Mouse (Mus musculus) c-Kit-positive CD71-positive TER-119-positive erythroid progenitor cells, embryonic 14.5 days (primary cell): ENCODE results near the gene Ctsw.

Source experiments
- DNase-seq: peaks from one replicate; pipeline ENCODE4 v3.0.0-alpha.2; 2013; ENCODE audit warnings: low spot score

The Ctsw gene

GRCm38 (mm10) chr19:5431911-5432464, 36.3 kb downstream of the Ctsw start:
- no peak for DNase-seq

GRCm38 (mm10) chr19:5430408-5430807, 37.9 kb downstream of the Ctsw start:
- no peak for DNase-seq

GRCm38 (mm10) chr19:5429806-5430205, 38.5 kb downstream of the Ctsw start:
- no peak for DNase-seq

- no peak for DNase-seq
These were observed 39.1 kb downstream of the Ctsw start for GRCm38 (mm10) chr19:5429219-5429618.

GRCm38 (mm10) chr19:5428083-5428482, 40.2 kb downstream of the Ctsw start:
- peak; percentile 37 for DNase-seq

GRCm38 (mm10) chr19:5426640-5427290, 41.5 kb downstream of the Ctsw start:
- DNase-seq = no peak

- no peak for DNase-seq
These were observed 42.3 kb downstream of the Ctsw start for GRCm38 (mm10) chr19:5425906-5426565.

GRCm38 (mm10) chr19:5424782-5425741, 43.2 kb downstream of the Ctsw start, which contains the start of the genes Drap1 and AI837181:
Drap1 (minus strand) TSS chr19:5424979.
AI837181 (plus strand) TSS chr19:5425144.
- peak; percentile 95 for DNase-seq

- peak; percentile 37 for DNase-seq
These were observed 44.1 kb downstream of the Ctsw start for GRCm38 (mm10) chr19:5424092-5424781.

GRCm38 (mm10) chr19:5423561-5423960, 44.7 kb downstream of the Ctsw start:
- no peak for DNase-seq

GRCm38 (mm10) chr19:5422895-5423443, 45.3 kb downstream of the Ctsw start:
- DNase-seq = no peak

- DNase-seq = no peak
These were observed 46.0 kb downstream of the Ctsw start for GRCm38 (mm10) chr19:5422267-5422666.

- no peak for DNase-seq
These were observed 46.5 kb downstream of the Ctsw start for GRCm38 (mm10) chr19:5421784-5422183.

GRCm38 (mm10) chr19:5420579-5420978, 47.7 kb downstream of the Ctsw start:
- no peak for DNase-seq

GRCm38 (mm10) chr19:5419630-5420029, 48.7 kb downstream of the Ctsw start:
- no peak for DNase-seq

- DNase-seq = no peak
These were observed 49.4 kb downstream of the Ctsw start for GRCm38 (mm10) chr19:5418750-5419466.
